34 mouse cellular contexts compared by ENCODE assay signal in genomic region chr15:83193413-83193812, GRCm38 (mm10). TPM values are rescaled to one million over a fixed set of nuclear protein-coding genes. Genes with fewer than 3 reads are reported as not detected.
"Had no signal": no experiment of that assay in that cellular context is flagged by ENCODE, and none has a peak within 500 bp of the region (broad histone marks: within the 10 kb centered on the region; RNA-seq: fewer than 3 reads in every experiment).

No protein-coding gene starts in this region.

- H3K27ac ChIP-seq: limb, embryonic 10.5 days; limb, embryonic 12.5 days; limb, embryonic 13.5 days; limb, embryonic 15.5 days; liver, embryonic 12.5 days; liver, embryonic 13.5 days; liver, embryonic 14.5 days; liver, embryonic 15.5 days; lung, embryonic 15.5 days; macrophage; midbrain, embryonic 10.5 days; midbrain, embryonic 12.5 days; midbrain, embryonic 13.5 days; midbrain, embryonic 15.5 days; neural tube, embryonic 12.5 days; neural tube, embryonic 13.5 days had no signal

- H3K36me3 ChIP-seq: limb, embryonic 10.5 days; limb, embryonic 12.5 days; limb, embryonic 13.5 days; limb, embryonic 15.5 days; liver, embryonic 12.5 days; liver, embryonic 13.5 days; liver, embryonic 15.5 days; lung, embryonic 15.5 days; midbrain, embryonic 10.5 days; midbrain, embryonic 12.5 days; midbrain, embryonic 13.5 days; midbrain, embryonic 15.5 days; neural tube, embryonic 12.5 days; neural tube, embryonic 13.5 days had no signal

- DNase-seq: left cerebral cortex, postnatal 4 days; liver; liver, embryonic 13.5 days; liver, postnatal 0 days; lung, adult 18-20 months; lung, adult 2 months; lung, embryonic 14.5 days; lung, postnatal 10 days; lung, postnatal 14 days; lung, postnatal 36 days; lung, postnatal 4 days; midbrain, embryonic 14.5 days had no signal

- H3K4me3 ChIP-seq: limb, embryonic 10.5 days; limb, embryonic 12.5 days; limb, embryonic 13.5 days; limb, embryonic 15.5 days; liver, embryonic 12.5 days; liver, embryonic 13.5 days; liver, embryonic 15.5 days; lung, embryonic 15.5 days; megakaryocyte, embryonic 14.5 days; midbrain, embryonic 10.5 days; midbrain, embryonic 12.5 days; midbrain, embryonic 13.5 days; midbrain, embryonic 15.5 days; myocyte; neural tube, embryonic 12.5 days; neural tube, embryonic 13.5 days had no signal

- ATAC-seq: liver, embryonic 12.5 days; liver, postnatal 0 days; lung, postnatal 0 days; midbrain, embryonic 13.5 days; midbrain, embryonic 15.5 days; midbrain, embryonic 16.5 days had no signal

- H3K9ac ChIP-seq: limb, embryonic 12.5 days; limb, embryonic 13.5 days; limb, embryonic 15.5 days; liver, embryonic 12.5 days; liver, embryonic 13.5 days; liver, embryonic 14.5 days; liver, embryonic 15.5 days; liver, postnatal 0 days; lung, embryonic 14.5 days; lung, embryonic 15.5 days; midbrain, embryonic 12.5 days; midbrain, embryonic 13.5 days; midbrain, embryonic 15.5 days; neural tube, embryonic 12.5 days; neural tube, embryonic 13.5 days had no signal

- H3K4me1 ChIP-seq: limb, embryonic 10.5 days; limb, embryonic 12.5 days; limb, embryonic 13.5 days; limb, embryonic 15.5 days; liver, embryonic 12.5 days; liver, embryonic 13.5 days; liver, embryonic 15.5 days; lung, embryonic 15.5 days; megakaryocyte, embryonic 14.5 days; midbrain, embryonic 10.5 days; midbrain, embryonic 12.5 days; midbrain, embryonic 13.5 days; midbrain, embryonic 15.5 days; neural tube, embryonic 12.5 days; neural tube, embryonic 13.5 days had no signal

- H3K27me3 ChIP-seq: limb, embryonic 12.5 days; limb, embryonic 13.5 days; limb, embryonic 15.5 days; liver, embryonic 12.5 days; liver, embryonic 13.5 days; liver, embryonic 15.5 days; lung, embryonic 15.5 days; midbrain, embryonic 12.5 days; midbrain, embryonic 13.5 days; midbrain, embryonic 15.5 days; neural tube, embryonic 12.5 days; neural tube, embryonic 13.5 days had no signal

- H3K4me2 ChIP-seq: limb, embryonic 12.5 days; limb, embryonic 13.5 days; limb, embryonic 15.5 days; liver, embryonic 11.5 days; liver, embryonic 12.5 days; liver, embryonic 13.5 days; liver, embryonic 15.5 days; lung, embryonic 14.5 days; lung, embryonic 15.5 days; midbrain, embryonic 11.5 days; midbrain, embryonic 12.5 days; midbrain, embryonic 13.5 days; midbrain, embryonic 15.5 days; neural tube, embryonic 12.5 days; neural tube, embryonic 13.5 days had no signal

- H3K9me3 ChIP-seq: limb, embryonic 15.5 days; liver, embryonic 12.5 days; liver, embryonic 13.5 days; liver, embryonic 15.5 days; lung, embryonic 15.5 days; midbrain, embryonic 12.5 days; midbrain, embryonic 13.5 days; midbrain, embryonic 15.5 days; neural tube, embryonic 12.5 days had no signal

RNA-seq across cellular contexts. Expression of gene A4galt, which starts 58.2 kb away (rescaled TPM):
- polyA plus RNA-seq: limb, embryonic 10.5 days; limb, embryonic 11.5 days had no signal
